Mouse (Mus musculus) adrenal gland, postnatal 36 days (tissue): ENCODE data around the gene Ftsj1. TPM values are rescaled to one million over a fixed set of nuclear protein-coding genes. Genes with fewer than 3 reads are reported as not detected.

Experiments used
- DNase-seq, 2 experiments: peaks; one replicate each; pipeline ENCODE4 v3.0.0; 2021; ENCODE audit warnings: mixed read lengths in 1 of 2
- long read RNA-seq, 2 experiments: library from polyadenylated mRNA; stranded (forward); transcript quantifications; one replicate each; pipeline ENCODE4 v2.0.0; 2021; ENCODE audit warnings: borderline sequencing depth in 2 of 2
- total RNA-seq, 2 experiments: library from RNA; stranded (reverse); gene quantifications; 2 replicates each; pipeline ENCODE4 v1.2.3; 2021

The Ftsj1 gene
- total RNA-seq = 10 to 100 TPM; 20.6 to 28.8 TPM
- long read RNA-seq, experiment 1, transcript Ftsj1-203 (13 exons, 1,656 nt) = major isoform, 10 of 14 reads
- long read RNA-seq, experiment 1, partial matches to known transcripts = 1 of 14 reads
- long read RNA-seq, experiment 1, other reads (novel, unspliced or antisense) = 2 of 14 reads
- long read RNA-seq, experiment 2, transcript Ftsj1-203 (13 exons, 1,656 nt) = major isoform, 8 of 8 reads
- long read RNA-seq, experiment 2, partial matches to known transcripts = 0 of 8 reads
- long read RNA-seq, experiment 2, other reads (novel, unspliced or antisense) = 0 of 8 reads

GRCm38 (mm10) chrX:8252334-8253285 is at the start of gene Ftsj1:
Ftsj1 (minus strand) TSS chrX:8252406.
- DNase-seq = peak; percentile 81 to 85

DNA sequence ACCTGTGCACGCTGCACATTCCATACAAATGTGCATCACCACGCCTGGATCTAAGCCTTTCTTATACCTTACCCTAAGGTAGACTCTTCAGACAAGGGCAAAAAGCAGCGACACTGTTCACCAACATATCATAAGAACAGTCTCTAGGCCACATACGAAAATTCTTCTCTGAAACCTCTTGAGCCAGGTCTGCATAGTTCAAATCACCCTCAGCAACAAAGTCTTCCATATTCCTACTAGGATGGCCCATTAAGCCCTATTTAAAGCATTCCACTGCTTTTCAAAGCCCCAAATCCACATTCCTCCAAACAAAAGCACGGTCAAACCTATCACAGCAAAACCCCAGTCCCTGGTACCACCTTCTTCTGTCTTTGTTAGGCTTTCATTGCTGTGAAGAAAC is 36.4 kb upstream of the Ftsj1 start:
- no peak for DNase-seq

DNA sequence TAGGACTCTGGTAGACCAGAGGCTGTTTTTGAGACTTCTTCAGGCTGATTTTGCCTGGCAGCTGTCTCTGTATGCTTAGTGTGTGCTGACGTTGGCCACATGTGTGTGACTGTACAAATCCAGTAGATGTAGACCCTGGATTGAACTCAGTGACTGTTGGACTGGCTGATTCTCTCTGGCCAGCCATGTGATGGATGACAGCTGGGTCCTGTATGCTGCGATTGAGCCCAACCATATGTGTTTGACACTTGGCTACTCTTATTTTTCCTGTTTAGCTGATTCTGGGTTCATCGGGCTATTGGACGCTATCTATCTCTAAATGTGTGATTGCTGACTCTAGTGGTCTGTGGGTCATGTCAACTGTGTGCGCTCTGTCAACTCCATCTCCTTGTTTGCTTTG is 21.9 kb upstream of the Ftsj1 start:
- no peak for DNase-seq

GRCm38 (mm10) chrX:8272000-8272399 is 19.8 kb upstream of the Ftsj1 start:
- no peak for DNase-seq

DNA sequence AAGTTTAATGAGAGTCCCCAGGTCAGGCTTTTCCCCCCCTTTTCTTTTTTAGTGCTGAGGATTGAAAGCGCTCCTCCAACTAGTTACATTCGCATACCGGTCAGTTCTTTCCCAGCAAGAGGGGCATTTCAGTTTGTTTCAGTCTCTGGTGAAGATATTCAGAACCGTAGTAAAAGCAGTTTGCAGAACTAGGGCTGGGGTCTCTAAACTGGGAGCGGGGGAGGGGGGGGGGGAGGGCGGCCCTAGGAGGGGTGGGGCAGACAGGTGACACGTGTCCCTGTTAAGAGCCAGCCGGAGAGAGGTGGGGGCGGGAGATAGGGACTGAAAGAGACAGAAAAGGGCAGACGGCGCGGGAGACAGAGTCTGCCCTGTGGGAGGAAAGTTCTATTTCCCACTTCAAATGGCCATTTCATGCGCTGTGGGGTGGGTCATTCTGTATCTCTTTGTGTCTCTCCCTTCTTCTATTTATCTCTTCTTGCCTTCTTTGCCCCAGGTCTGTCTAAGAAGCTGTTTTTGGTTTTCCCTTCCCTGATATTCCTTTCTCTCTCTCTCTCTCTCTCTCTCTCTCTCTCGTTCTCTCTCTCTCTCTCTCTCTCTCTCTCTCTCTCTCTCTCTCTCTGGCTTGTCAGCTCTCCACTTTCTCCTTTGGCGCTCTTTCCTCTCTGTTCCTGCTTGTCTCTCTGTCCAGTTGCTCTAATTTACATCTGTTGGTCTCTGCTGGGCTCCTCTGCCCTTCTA is 19.0 kb upstream of the Ftsj1 start, which contains the start of gene Slc38a5:
Gene Slc38a5 (plus strand): TSS at position 51 of the 738 bp plus-strand sequence.
- no peak for DNase-seq

DNA sequence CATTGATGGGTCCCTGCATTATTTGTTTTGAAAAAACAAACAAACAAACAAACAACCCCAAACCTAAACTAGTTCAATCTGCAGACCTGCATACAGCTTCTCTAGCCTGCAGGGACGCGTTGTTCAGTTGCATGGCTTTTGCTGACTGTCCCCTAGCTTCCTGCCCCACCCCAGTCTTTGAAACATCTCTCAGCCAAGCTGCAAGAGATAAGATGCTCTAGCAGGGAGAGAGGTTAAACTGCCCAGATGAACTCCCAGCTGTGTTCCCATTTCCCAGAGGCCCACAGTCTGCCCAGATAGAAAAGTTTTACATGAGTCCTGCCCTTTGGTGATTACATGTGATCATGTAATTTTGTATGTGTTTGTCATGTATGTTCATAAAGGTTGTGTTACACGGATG is 12.0 kb upstream of the Ftsj1 start:
- no peak for DNase-seq

DNA sequence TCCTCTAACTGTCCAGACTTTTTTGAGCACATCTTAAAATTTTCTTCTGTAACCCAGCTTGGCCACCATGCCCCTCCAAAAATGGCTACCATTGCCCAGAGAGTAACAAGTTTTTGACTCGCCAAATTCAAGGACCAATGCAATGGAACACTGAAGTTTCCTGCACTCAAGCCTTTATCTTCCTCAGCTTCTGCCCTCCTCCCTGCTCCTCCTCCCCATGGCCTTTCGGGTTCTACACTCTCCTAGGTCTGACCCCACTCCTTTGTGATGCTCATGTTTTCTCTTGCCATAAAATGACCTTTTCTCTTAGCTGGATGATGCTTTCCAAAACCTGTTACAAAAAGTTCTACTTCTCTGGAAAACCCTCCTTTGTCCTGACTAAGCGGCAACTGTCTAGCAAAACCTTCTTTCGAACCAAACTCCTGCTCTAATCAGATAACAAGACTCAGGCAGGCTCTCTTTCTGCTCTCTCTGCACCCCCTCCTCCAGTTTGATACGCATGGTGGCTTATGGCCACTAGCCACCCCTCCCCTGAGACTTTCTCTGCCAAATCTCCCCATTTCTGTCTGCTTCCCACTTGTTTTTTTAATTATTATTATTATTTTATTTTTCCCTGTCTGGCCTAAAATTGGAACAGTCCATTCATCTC is 11.1 kb upstream of the Ftsj1 start:
- no peak for DNase-seq

- no peak for DNase-seq
These were observed 7.3 kb upstream of the Ftsj1 start for GRCm38 (mm10) chrX:8259478-8259877.

DNA sequence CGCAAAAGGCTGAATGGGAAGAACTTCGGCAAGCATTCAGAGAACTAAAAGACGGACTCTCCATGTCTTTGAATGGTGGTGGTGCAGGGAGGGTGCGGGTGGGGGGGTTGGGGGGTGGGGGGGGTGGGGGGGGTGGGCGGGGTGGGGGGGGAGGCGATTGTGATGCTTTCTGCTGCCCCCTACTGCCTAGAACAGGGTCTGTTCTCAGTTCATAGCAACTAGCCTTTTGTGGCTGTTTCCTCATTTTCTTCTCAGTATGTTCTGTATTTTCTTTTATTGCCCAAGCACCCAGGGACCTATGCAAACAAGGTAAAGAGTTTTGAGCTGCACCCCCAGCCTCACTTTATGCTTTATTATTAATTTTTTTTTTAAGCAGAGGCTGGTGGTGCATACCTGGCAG is 3.6 kb upstream of the Ftsj1 start:
- no peak for DNase-seq

- DNase-seq = no peak
These were observed 1.5 kb upstream of the Ftsj1 start for GRCm38 (mm10) chrX:8253711-8254110.

- DNase-seq = no peak
These were observed 345 bp downstream of the Ftsj1 start for GRCm38 (mm10) chrX:8251789-8252333.

GRCm38 (mm10) chrX:8248542-8249120 is 3.6 kb downstream of the Ftsj1 start:
- DNase-seq = no peak

GRCm38 (mm10) chrX:8247680-8248079 is 4.5 kb downstream of the Ftsj1 start:
- no peak for DNase-seq

GRCm38 (mm10) chrX:8238804-8239395 is 13.3 kb downstream of the Ftsj1 start:
- no peak for DNase-seq

DNA sequence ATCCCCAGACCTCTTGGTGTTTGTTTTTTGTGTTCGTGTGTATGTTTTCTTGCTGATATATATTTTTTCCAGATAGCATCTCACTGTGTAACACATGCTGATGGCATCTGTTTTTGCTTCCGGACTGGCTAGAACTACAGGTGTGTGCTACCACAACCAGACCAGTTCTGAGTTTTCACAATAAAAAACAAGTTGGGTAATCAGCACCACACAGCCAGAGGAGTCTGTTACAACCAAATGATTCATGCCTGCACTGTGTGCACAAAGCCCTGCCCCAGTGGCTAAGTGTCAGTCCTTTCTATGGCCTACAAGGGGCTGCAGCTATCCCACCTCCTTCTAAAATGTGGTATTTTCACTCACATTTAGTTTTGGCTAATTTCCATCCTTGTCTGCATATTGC is 15.5 kb downstream of the Ftsj1 start:
- DNase-seq = no peak

DNA sequence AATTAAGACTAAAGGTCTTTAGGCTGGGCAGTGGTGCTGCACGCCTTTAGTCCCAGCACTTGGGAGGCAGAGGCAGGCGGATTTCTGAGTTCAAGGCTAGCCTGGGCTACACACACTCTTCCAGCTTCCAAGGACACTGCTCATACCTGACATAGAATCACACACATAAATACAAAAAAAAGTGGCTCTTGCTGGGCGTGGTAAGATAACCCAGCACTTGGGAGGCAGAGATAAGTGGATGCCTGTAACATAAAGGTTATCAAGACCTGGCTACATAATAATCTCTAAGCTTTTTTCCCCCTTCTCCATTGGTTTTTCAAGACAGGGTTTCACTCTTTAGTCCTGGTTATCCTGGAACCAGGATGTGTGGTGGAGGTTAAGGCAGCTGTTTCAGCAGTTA is 18.6 kb downstream of the Ftsj1 start:
- no peak for DNase-seq

- no peak for DNase-seq
These were observed 21.9 kb downstream of the Ftsj1 start for GRCm38 (mm10) chrX:8230272-8230671.

- no peak for DNase-seq
These were observed 28.7 kb downstream of the Ftsj1 start for GRCm38 (mm10) chrX:8223473-8223872.

GRCm38 (mm10) chrX:8222678-8223421 is 29.4 kb downstream of the Ftsj1 start:
- peak in 1 of 2 experiments; percentile 9 for DNase-seq

DNA sequence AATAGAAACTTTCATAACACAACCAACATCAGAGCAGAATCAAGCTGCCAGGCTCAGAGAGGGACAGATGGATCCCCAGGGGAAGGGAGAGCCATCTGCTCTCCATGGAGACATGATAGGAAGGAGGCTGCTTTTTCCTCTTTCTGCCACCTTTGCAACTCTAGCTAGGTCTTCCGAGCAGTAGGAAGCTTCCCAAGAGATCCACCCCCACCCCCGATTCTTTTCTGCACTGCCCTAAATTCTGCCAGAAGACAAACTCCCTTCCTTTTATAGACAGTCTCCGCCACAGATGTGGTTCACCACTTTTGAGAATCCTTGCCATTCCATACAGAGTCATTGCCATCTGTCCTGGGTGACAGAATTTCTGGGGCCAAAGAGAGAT is 29.9 kb downstream of the Ftsj1 start:
- DNase-seq = no peak
